21 mouse cellular contexts compared by ENCODE assay signal in the genomic region with DNA sequence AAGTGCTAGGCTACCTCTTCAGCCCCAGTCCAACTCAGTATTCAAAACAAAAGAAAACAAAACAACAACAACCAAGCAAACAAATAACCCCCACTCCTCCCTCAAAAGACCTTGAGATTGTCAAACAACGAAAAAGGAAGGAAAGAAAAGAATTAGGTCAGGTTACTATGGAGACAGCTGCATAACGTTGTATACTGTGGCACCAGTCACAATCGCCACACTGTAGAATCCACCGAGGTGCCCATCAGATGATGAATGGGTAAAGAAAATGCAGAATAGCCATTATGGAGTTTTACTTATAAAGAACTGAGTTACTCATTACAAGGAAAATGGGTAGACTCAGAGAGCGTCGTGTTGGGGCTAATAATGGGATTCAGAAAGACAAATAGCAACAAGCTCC.
"Had no signal": no experiment of that assay in that cellular context is flagged by ENCODE, and none has a peak within 500 bp of the region (broad histone marks: within the 10 kb centered on the region; RNA-seq: fewer than 3 reads in every experiment).

No protein-coding gene starts in this region.

- H3K9me3 ChIP-seq: kidney, embryonic 15.5 days; limb, embryonic 12.5 days; limb, embryonic 15.5 days; megakaryocyte, embryonic 14.5 days; neural tube, embryonic 12.5 days; neural tube, embryonic 15.5 days had no signal

- H3K4me2 ChIP-seq: kidney, embryonic 15.5 days; limb, embryonic 12.5 days; limb, embryonic 15.5 days; liver, embryonic 11.5 days; lung, embryonic 14.5 days; midbrain, embryonic 11.5 days; neural tube, embryonic 12.5 days; neural tube, embryonic 15.5 days had no signal

- ATAC-seq: liver, postnatal 0 days; lung, postnatal 0 days had no signal

- H3K9ac ChIP-seq: kidney, embryonic 15.5 days; limb, embryonic 12.5 days; limb, embryonic 15.5 days; liver, embryonic 14.5 days; liver, postnatal 0 days; lung, embryonic 14.5 days; neural tube, embryonic 12.5 days; neural tube, embryonic 15.5 days had no signal

- H3K27me3 ChIP-seq: neural tube, embryonic 12.5 days; neural tube, embryonic 15.5 days had no signal

- H3K27ac ChIP-seq: kidney, embryonic 15.5 days; left cerebral cortex, adult 2 months; limb, embryonic 15.5 days; liver, embryonic 14.5 days; macrophage; neural tube, embryonic 12.5 days; neural tube, embryonic 15.5 days had no signal

- DNase-seq: kidney, adult 8-10 months; kidney, postnatal 10 days; kidney, postnatal 36 days; layer of hippocampus, postnatal 36 days; liver, postnatal 0 days; lung, embryonic 14.5 days; midbrain, embryonic 14.5 days; thymus, adult 18-20 months; thymus, postnatal 4 days had no signal

- H3K36me3 ChIP-seq: kidney, embryonic 15.5 days; limb, embryonic 12.5 days; limb, embryonic 15.5 days; neural tube, embryonic 12.5 days; neural tube, embryonic 15.5 days had no signal

- H3K4me1 ChIP-seq: megakaryocyte, embryonic 14.5 days had no signal

- H3K4me3 ChIP-seq: kidney, embryonic 15.5 days; left cerebral cortex, adult 2 months; limb, embryonic 12.5 days; limb, embryonic 15.5 days; megakaryocyte, embryonic 14.5 days; neural tube, embryonic 12.5 days; neural tube, embryonic 15.5 days had no signal
